Mouse (Mus musculus) small intestine, adult 2 months (tissue): ENCODE measurements around the gene Chn2.

ENCODE experiments used
- CTCF ChIP-seq: fragments of 200-500 bp; IDR thresholded peaks from 2 replicates; pipeline ENCODE4 v1.5.1; 2012; ENCODE audit warnings: low read depth, mild to moderate bottlenecking, control low read depth, inconsistent platforms, low read length, moderate library complexity, mixed read lengths; ENCODE audit not compliant: insufficient replicate concordance, insufficient read length; ENCODE audit errors: extremely low read depth
- POLR2A ChIP-seq: fragments of 200-500 bp; IDR thresholded peaks from 2 replicates; pipeline ENCODE4 v1.6.1; 2012; ENCODE audit warnings: low read depth, mild to moderate bottlenecking, control low read depth, inconsistent platforms, low read length, moderate library complexity

DNA sequence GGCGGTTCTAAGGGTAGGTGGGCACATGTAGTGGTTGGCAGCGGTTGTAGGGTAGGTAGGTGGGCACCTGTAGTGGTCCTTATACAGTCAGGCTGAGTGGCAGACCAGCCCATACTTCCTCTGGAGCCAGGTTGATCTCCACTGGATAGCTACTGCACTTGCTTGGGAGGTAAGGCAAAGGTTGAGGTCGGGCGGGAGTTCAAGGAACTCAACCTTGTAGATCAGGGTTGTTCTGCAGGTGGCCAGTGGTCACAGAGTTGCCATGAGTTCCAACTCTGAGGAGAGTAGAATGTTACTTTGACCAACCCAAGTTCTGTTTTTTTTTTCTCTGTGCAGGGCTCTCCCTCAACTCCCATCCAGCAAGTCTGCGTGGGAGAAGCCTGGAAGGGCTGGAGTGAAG lies 289.4 kb downstream of the Chn2 start:
- no peak for TF ChIP-seq CTCF
- no peak for TF ChIP-seq POLR2A
